Mouse (Mus musculus) MEL (cell line): ENCODE measurements around the gene Abtb1.

Experiments used
- GABPA ChIP-seq: IDR thresholded peaks from 2 replicates; pipeline ENCODE4 v1.6.1; 2012; ENCODE audit warnings: low read depth, mild to moderate bottlenecking, inconsistent platforms, low read length, improper control_type of control experiment, moderate library complexity
- GATA1 ChIP-seq: IDR thresholded peaks from 2 replicates; pipeline ENCODE4 v1.6.1; 2011; ENCODE audit warnings: low read depth, low read length, improper control_type of control experiment
- HCFC1 ChIP-seq: IDR thresholded peaks from 2 replicates; pipeline ENCODE4 v1.6.1; 2012; ENCODE audit warnings: low read depth, mild to moderate bottlenecking, inconsistent platforms, low read length, improper control_type of control experiment, moderate library complexity
- UBTF ChIP-seq: IDR thresholded peaks from 2 replicates; pipeline ENCODE4 v1.6.1; 2012; ENCODE audit warnings: low read depth, mild to moderate bottlenecking, inconsistent platforms, low read length, improper control_type of control experiment, moderate library complexity, borderline replicate concordance; ENCODE audit not compliant: insufficient read depth
- ZNF384 ChIP-seq: IDR thresholded peaks from 2 replicates; pipeline ENCODE4 v1.6.1; 2012; ENCODE audit warnings: low read depth, mild to moderate bottlenecking, inconsistent platforms, low read length, improper control_type of control experiment

GRCm38 (mm10) chr6:88885644-88886416 lies 44.0 kb upstream of the Abtb1 start:
- TF ChIP-seq ZNF384 (no peak), UBTF (no peak), HCFC1 (no peak), GATA1 (no peak), GABPA (no peak)
